Mouse (Mus musculus) stomach, embryonic 15.5 days (tissue): Measurements from ENCODE around the gene Cdca7. TPM values are rescaled to one million over a fixed set of nuclear protein-coding genes. Genes with fewer than 3 reads are reported as not detected.

Source experiments
- ATAC-seq: fragments of 200-750 bp; cut with Nextera tagmentation; 2 replicates; pipeline ENCODE4 v1.8.0; 2017; ENCODE audit warnings: low read depth, moderate number of reproducible peaks, moderate TSS enrichment; ENCODE audit not compliant: insufficient read depth, low FRiP score
- H3K27ac ChIP-seq: fragments of 300-500 bp; sonication (generic); 2 replicates; pipeline ENCODE4 v1.5.1; 2015; ENCODE audit warnings: mild to moderate bottlenecking, inconsistent platforms
- H3K27me3 ChIP-seq: fragments of 300-500 bp; sonication (generic); replicated peaks from 2 replicates; pipeline ENCODE4 v1.6.1; 2015; ENCODE audit warnings: inconsistent platforms
- H3K36me3 ChIP-seq: fragments of 300-500 bp; sonication (generic); 2 replicates; pipeline ENCODE4 v1.6.1; 2015; ENCODE audit warnings: inconsistent platforms
- H3K4me1 ChIP-seq: fragments of 300-500 bp; sonication (generic); 2 replicates; pipeline ENCODE4 v1.6.1; 2015; ENCODE audit warnings: inconsistent platforms
- H3K4me2 ChIP-seq: fragments of 300-500 bp; sonication (generic); 2 replicates; pipeline ENCODE4 v1.6.1; 2015; ENCODE audit warnings: mild to moderate bottlenecking, inconsistent platforms
- H3K4me3 ChIP-seq: fragments of 300-500 bp; sonication (generic); replicated peaks from 2 replicates; pipeline ENCODE4 v1.5.1; 2015; ENCODE audit warnings: inconsistent platforms
- H3K9ac ChIP-seq: fragments of 300-500 bp; sonication (generic); 2 replicates; pipeline ENCODE4 v1.6.1; 2015; ENCODE audit warnings: inconsistent platforms
- H3K9me3 ChIP-seq: fragments of 300-500 bp; sonication (generic); 2 replicates; pipeline ENCODE4 v1.6.1; 2016; ENCODE audit warnings: inconsistent platforms
- WGBS: fragments of 180-500 bp; shearing (Covaris S2); methylation state at CpG from one replicate; pipeline ENCODE4 v1.1.7; 2015; 5-methylcytosine and 5-hydroxymethylcytosine counted together
- polyA plus RNA-seq: library from polyadenylated mRNA; unstranded; fragments of >200 nt; fragmentation: Nextera tagmentation; extraction: Ambion mirVana; gene quantifications from 2 replicates; pipeline ENCODE4 v1.2.1, GENCODE M21; 2015

Cdca7 gene
- polyA plus RNA-seq, 1 experiment from 2014 or later, result 122 TPM

DNA sequence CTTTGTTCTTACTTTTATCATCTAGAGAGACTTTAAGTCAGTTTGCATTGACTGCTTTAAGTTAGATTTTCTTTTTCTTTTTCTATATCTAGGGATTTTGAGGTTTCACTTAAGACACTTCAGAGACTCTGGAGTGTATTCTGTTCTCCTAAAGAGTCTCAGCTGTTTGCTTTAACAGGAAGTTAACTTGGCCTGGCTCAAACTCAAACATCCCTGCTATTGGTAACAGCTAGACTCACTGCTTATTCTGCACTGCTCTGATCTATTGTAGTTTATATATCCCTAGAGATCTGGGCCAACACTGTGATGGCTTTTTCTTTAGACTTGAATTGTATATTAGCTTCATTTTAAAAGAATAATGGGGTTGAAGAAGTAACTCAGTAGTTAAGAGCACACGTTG is 8.4 kb upstream of the Cdca7 start:
- Histone ChIP-seq H3K4me3 (no peak overlapping the region), H3K4me2 (no peak overlapping the region), H3K9me3 (no peaks in the 10 kb centered on the region), H3K9ac (no peak overlapping the region), H3K4me1 (no peaks in the 10 kb centered on the region), H3K27ac (no peak overlapping the region), H3K36me3 (no peaks in the 10 kb centered on the region), H3K27me3 (no peaks in the 10 kb centered on the region)
- ATAC-seq, result no peak
- whole genome bisulfite sequencing, result 50% methylated on average over 1 of the region's 1 CpGs

- ATAC-seq, result no peak
- no peaks in the 10 kb centered on the region for H3K9me3 ChIP-seq
- H3K27ac ChIP-seq, result no peak overlapping the region
- no peaks in the 10 kb centered on the region for H3K27me3 ChIP-seq
- H3K36me3 ChIP-seq, result no peaks in the 10 kb centered on the region
- no peak overlapping the region for H3K4me3 ChIP-seq
- no peak overlapping the region for H3K4me2 ChIP-seq
- H3K4me1 ChIP-seq, result peaks cover 2% of the 10 kb centered on the region; the same call in 1 of the 2 replicates
- 67% methylated on average over 16 of the region's 16 CpGs for WGBS
- H3K9ac ChIP-seq, result no peak overlapping the region
These were observed 4.4 kb upstream of the Cdca7 start for GRCm38 (mm10) chr2:72471415-72472070.

- 0 out of 2 replicates have a peak, but pooled peaks cover under 1% of the 10 kb centered on the region for H3K36me3 ChIP-seq
- no peak overlapping the region for H3K4me3 ChIP-seq
- peaks cover 18% of the 10 kb centered on the region for H3K4me1 ChIP-seq
- no peaks in the 10 kb centered on the region for H3K27me3 ChIP-seq
- H3K9me3 ChIP-seq, result no peaks in the 10 kb centered on the region
- no peak overlapping the region for H3K9ac ChIP-seq
- 47% methylated on average over 7 of the region's 7 CpGs for WGBS
- no peak for ATAC-seq
- H3K4me2 ChIP-seq, result 0 out of 2 replicates have a peak overlapping the region, but pooled peaks have one; percentile 3
- H3K27ac ChIP-seq, result no peak overlapping the region
These were observed 1.2 kb upstream of the Cdca7 start for GRCm38 (mm10) chr2:72474531-72475287.

DNA sequence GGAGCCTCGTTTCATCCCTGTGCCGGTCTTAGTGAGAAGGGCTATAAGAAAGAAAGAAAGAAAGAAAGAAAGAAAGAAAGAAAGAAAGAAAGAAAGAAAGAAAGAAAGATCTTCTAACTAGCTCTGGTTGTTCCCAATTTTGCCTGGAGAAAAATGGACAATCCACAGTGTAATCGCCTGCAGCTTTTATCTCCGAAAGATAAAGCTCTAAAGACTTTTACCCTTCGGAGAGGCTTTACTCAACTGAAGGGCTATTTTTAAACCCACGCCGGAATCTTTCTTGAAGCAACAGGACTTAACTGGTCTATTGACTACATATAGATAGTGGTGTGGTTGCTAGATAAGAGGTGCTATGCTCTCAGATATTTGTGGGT is 549 bp upstream of the Cdca7 start:
- ATAC-seq, result no peak
- under 1% methylated on average over 7 of the region's 7 CpGs for WGBS
- H3K4me3 ChIP-seq, result peak overlapping the region; percentile 95

DNA sequence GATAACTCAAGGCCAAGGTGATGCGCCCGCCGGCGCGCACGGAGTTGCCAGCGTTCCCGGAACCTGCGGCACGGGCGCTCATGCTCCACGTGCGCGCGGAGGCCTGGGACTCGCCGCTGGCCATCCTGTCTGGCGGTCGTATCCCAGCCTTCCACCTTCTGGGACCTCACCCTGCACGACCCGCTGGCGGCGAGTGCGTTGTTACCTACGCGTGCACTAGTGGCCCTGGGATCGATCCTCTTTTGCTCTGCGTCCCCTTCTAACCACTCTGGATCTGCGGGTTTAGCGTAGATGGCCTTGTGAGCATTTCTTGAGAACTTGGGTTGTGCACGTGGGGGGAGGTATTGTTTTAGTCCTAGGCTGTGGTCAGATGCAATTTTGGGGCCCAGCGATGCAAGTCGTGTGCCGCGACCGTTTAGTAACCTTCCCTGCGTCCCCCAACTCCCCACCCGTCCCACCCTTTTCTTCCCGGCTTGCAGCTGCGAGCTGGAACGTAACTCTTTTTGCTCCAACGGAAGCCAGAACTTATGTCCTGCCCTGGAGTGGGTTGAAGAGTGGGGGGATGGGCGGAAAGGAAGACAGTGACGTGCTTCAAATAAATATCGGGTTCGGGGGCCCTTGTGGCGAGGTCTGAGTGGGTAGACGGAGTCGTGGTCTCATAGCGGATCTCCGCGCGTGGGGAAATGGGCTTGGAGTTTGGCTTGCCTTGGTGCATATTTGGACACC is 690 bp downstream of the Cdca7 start:
- Histone ChIP-seq H3K4me2 (peak overlapping the region; percentile 75), H3K27me3 (no peaks in the 10 kb centered on the region)
- WGBS, result under 1% methylated on average over 53 of the region's 53 CpGs

More for the DNA sequence above, 549 bp upstream of the Cdca7 start:
- Histone ChIP-seq H3K36me3 (peaks cover 6% of the 10 kb centered on the region), H3K27ac (peak overlapping the region; percentile 92), H3K9me3 (no peaks in the 10 kb centered on the region), H3K9ac (peak overlapping the region; percentile 89), H3K4me1 (peaks cover 25% of the 10 kb centered on the region), H3K27me3 (no peaks in the 10 kb centered on the region), H3K4me2 (peak overlapping the region; percentile 75)

GRCm38 (mm10) chr2:72477221-72477620 is 1.3 kb downstream of the Cdca7 start:
- Histone ChIP-seq H3K9me3 (no peaks in the 10 kb centered on the region), H3K27me3 (no peaks in the 10 kb centered on the region), H3K9ac (peak overlapping the region; percentile 89; the same call in 1 of the 2 replicates), H3K4me1 (peaks cover 25% of the 10 kb centered on the region), H3K36me3 (peaks cover 17% of the 10 kb centered on the region), H3K4me3 (peak overlapping the region; percentile 95), H3K4me2 (peak overlapping the region; percentile 75), H3K27ac (0 out of 2 replicates have a peak overlapping the region, but pooled peaks have one; percentile 92)
- ATAC-seq, result no peak
- WGBS, result 3% methylated on average over 11 of the region's 11 CpGs

More for the DNA sequence above, 690 bp downstream of the Cdca7 start:
- Histone ChIP-seq H3K27ac (peak overlapping the region; percentile 92), H3K9me3 (no peaks in the 10 kb centered on the region), H3K4me3 (peak overlapping the region; percentile 95), H3K36me3 (peaks cover 13% of the 10 kb centered on the region), H3K9ac (peak overlapping the region; percentile 89), H3K4me1 (peaks cover 25% of the 10 kb centered on the region)
- ATAC-seq, result peak; percentile 62

DNA sequence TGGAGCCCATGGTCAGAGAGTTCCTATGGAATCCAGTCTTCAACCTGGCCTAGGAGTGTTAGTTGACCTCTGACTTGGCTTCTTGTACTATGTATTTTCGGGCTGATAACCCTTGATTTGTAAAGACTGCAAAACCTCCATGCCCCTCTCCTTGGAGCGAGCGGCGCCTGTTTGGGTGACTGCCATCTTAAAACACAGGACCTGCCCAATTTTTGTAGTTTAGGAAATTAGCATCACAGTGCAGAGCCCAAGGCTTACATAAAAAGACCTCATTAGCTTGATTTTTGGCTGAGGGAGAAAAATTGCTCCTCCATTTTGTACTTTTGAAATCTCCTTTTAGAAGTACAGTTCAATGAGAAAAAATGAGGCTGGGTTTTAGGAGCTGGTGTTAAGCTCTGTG is 2.2 kb downstream of the Cdca7 start:
- peak overlapping the region; percentile 75 for H3K4me2 ChIP-seq
- H3K27ac ChIP-seq, result no peak overlapping the region
- WGBS, result 73% methylated on average over 4 of the region's 4 CpGs
- H3K9ac ChIP-seq, result no peak overlapping the region
- H3K36me3 ChIP-seq, result peaks cover 21% of the 10 kb centered on the region
- ATAC-seq, result no peak
- H3K4me3 ChIP-seq, result peak overlapping the region; percentile 95
- H3K9me3 ChIP-seq, result no peaks in the 10 kb centered on the region
- H3K27me3 ChIP-seq, result no peaks in the 10 kb centered on the region
- H3K4me1 ChIP-seq, result peaks cover 25% of the 10 kb centered on the region

- H3K4me3 ChIP-seq, result no peak overlapping the region
- H3K9me3 ChIP-seq, result no peaks in the 10 kb centered on the region
- 68% methylated on average over 13 of the region's 13 CpGs for WGBS
- H3K27ac ChIP-seq, result no peak overlapping the region
- H3K4me2 ChIP-seq, result peak overlapping the region; percentile 75; the same call in 1 of the 2 replicates
- no peak for ATAC-seq
- no peak overlapping the region for H3K9ac ChIP-seq
- peaks cover 25% of the 10 kb centered on the region for H3K4me1 ChIP-seq
- H3K27me3 ChIP-seq, result no peaks in the 10 kb centered on the region
- peaks cover 26% of the 10 kb centered on the region for H3K36me3 ChIP-seq
These were observed 3.0 kb downstream of the Cdca7 start for GRCm38 (mm10) chr2:72478921-72479320.

DNA sequence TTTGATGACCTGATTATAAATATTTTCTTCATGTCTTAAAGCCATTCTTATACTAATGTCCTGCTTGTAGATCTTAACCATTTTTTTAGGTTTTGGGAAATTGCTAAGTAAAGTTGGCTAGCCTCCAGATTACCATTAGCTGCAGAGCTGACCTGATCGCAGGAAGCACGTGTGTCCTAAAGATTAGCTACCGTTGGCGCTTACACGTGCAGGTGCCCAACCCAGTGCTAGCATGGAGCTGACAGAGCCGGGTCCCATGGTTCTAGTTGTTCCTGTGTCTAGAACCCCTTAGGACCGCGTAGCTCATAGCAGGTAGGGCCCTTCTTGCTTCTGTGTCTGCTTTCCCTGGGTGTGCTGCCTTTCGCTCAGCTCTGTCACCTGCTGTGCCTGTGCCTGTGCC is 3.9 kb downstream of the Cdca7 start:
- 76% methylated on average over 9 of the region's 9 CpGs for WGBS
- Histone ChIP-seq H3K36me3 (peaks cover 35% of the 10 kb centered on the region), H3K9ac (no peak overlapping the region), H3K27ac (no peak overlapping the region), H3K4me2 (no peak overlapping the region), H3K4me1 (peaks cover 22% of the 10 kb centered on the region), H3K27me3 (no peaks in the 10 kb centered on the region), H3K9me3 (no peaks in the 10 kb centered on the region), H3K4me3 (no peak overlapping the region)
- ATAC-seq, result no peak

- no peak for ATAC-seq
- Histone ChIP-seq H3K9ac (no peak overlapping the region), H3K4me1 (peaks cover 6% of the 10 kb centered on the region; the same call in 1 of the 2 replicates), H3K27me3 (no peaks in the 10 kb centered on the region), H3K27ac (no peak overlapping the region), H3K9me3 (no peaks in the 10 kb centered on the region), H3K4me3 (no peak overlapping the region), H3K4me2 (no peak overlapping the region), H3K36me3 (no peaks in the 10 kb centered on the region)
- WGBS, result 43% methylated on average over 7 of the region's 7 CpGs
These were observed 15.7 kb downstream of the Cdca7 start for GRCm38 (mm10) chr2:72491650-72492049.

- Histone ChIP-seq H3K27ac (no peak overlapping the region), H3K4me3 (no peak overlapping the region), H3K27me3 (no peaks in the 10 kb centered on the region), H3K36me3 (no peaks in the 10 kb centered on the region), H3K9me3 (no peaks in the 10 kb centered on the region), H3K9ac (no peak overlapping the region), H3K4me2 (peak overlapping the region; percentile 33), H3K4me1 (peaks cover 6% of the 10 kb centered on the region; the same call in 1 of the 2 replicates)
- no peak for ATAC-seq
- WGBS, result 43% methylated on average over 14 of the region's 14 CpGs
These were observed 17.1 kb downstream of the Cdca7 start for GRCm38 (mm10) chr2:72493039-72493438.
